In genomic region chr4:82519935-82520334, GRCm38 (mm10) we compare ENCODE assay signal across 16 mouse cellular contexts.
DNase-seq lines count a peak whose midpoint lies in the region; ATAC-seq lines count a peak whose summit lies in the region.
"Had no signal": no experiment of that assay in that cellular context is flagged by ENCODE, and none has a peak within 500 bp of the region (broad histone marks: within the 10 kb centered on the region; RNA-seq: fewer than 3 reads in every experiment).

No protein-coding gene starts in this region.

- no peak overlapping the region for H3K27ac ChIP-seq in embryonic facial prominence, embryonic 14.5 days (replicated peaks; ENCODE audit: low read depth, low read length)
- H3K27ac ChIP-seq in embryonic facial prominence, embryonic 10.5 days (replicated peaks) = no peak overlapping the region
- no peak overlapping the region for H3K27ac ChIP-seq in hindbrain, embryonic 13.5 days
- no peak overlapping the region for H3K27ac ChIP-seq in hindbrain, embryonic 11.5 days (ENCODE audit: low read depth, low read length)
- 0 out of 2 replicates have a peak overlapping the region, but pooled peaks have one; percentile 0 for H3K27ac ChIP-seq in embryonic facial prominence, embryonic 15.5 days (replicated peaks)
- H3K27ac ChIP-seq: forebrain, embryonic 12.5 days; limb, embryonic 15.5 days; neural tube, embryonic 12.5 days had no signal

- no peaks in the 10 kb centered on the region for H3K9me3 ChIP-seq in embryonic facial prominence, embryonic 14.5 days (ENCODE audit: control insufficient read depth, low read length)
- no peaks in the 10 kb centered on the region for H3K9me3 ChIP-seq in embryonic facial prominence, embryonic 10.5 days
- H3K9me3 ChIP-seq in hindbrain, embryonic 13.5 days = no peaks in the 10 kb centered on the region
- no peaks in the 10 kb centered on the region for H3K9me3 ChIP-seq in hindbrain, embryonic 11.5 days (ENCODE audit: control insufficient read depth, low read length)
- H3K9me3 ChIP-seq in embryonic facial prominence, embryonic 15.5 days (replicated peaks) = no peaks in the 10 kb centered on the region
- H3K9me3 ChIP-seq: forebrain, embryonic 12.5 days; limb, embryonic 15.5 days; neural tube, embryonic 12.5 days had no signal

- H3K4me1 ChIP-seq in embryonic facial prominence, embryonic 14.5 days (ENCODE audit: control insufficient read depth, insufficient read depth, low read length) = no peaks in the 10 kb centered on the region
- H3K4me1 ChIP-seq in embryonic facial prominence, embryonic 10.5 days = peaks cover 8% of the 10 kb centered on the region
- no peaks in the 10 kb centered on the region for H3K4me1 ChIP-seq in hindbrain, embryonic 13.5 days (replicated peaks)
- H3K4me1 ChIP-seq in hindbrain, embryonic 11.5 days (replicated peaks; ENCODE audit: control insufficient read depth, insufficient read depth, low read length) = no peaks in the 10 kb centered on the region
- no peaks in the 10 kb centered on the region for H3K4me1 ChIP-seq in embryonic facial prominence, embryonic 15.5 days
- H3K4me1 ChIP-seq: forebrain, embryonic 12.5 days; limb, embryonic 15.5 days; neural tube, embryonic 12.5 days had no signal

- ATAC-seq in embryonic facial prominence, embryonic 14.5 days (ENCODE audit: low read depth) = peak; percentile 37; the same call in 1 of the 2 replicates
- peak; percentile 57; the same call in 1 of the 2 replicates for ATAC-seq in hindbrain, embryonic 13.5 days (ENCODE audit: low FRiP score)
- ATAC-seq in hindbrain, embryonic 11.5 days (ENCODE audit: low FRiP score) = no peak
- no peak for ATAC-seq in embryonic facial prominence, embryonic 15.5 days (ENCODE audit: insufficient number of reproducible peaks, low FRiP score, low TSS enrichment, low read depth)
- ATAC-seq: activated CD4-positive, CD25-positive, alpha-beta regulatory T cell, adult 4 months; liver, postnatal 0 days had no signal

- DNase-seq in embryonic facial prominence, embryonic 14.5 days (ENCODE audit: low spot score) = no peak
- DNase-seq in embryonic facial prominence, embryonic 10.5 days (ENCODE audit: low spot score) = no peak
- DNase-seq in hindbrain, embryonic 11.5 days (ENCODE audit: low spot score) = no peak
- peak; percentile 26 for DNase-seq in brain, adult 2 months (ENCODE audit: low read depth, low spot score)
- no peak for DNase-seq in frontal cortex, postnatal 14 days (ENCODE audit: low spot score in 2 of 2)
- DNase-seq in embryo, embryonic 10.5 days (ENCODE audit: low spot score) = no peak
- DNase-seq: heart, adult 18-20 months; kidney, adult 8-10 months; liver, postnatal 0 days; right cerebral cortex, postnatal 4 days had no signal

- no peak overlapping the region for H3K9ac ChIP-seq in embryonic facial prominence, embryonic 14.5 days (ENCODE audit: low read depth, low read length)
- H3K9ac ChIP-seq in hindbrain, embryonic 13.5 days = no peak overlapping the region
- no peak overlapping the region for H3K9ac ChIP-seq in hindbrain, embryonic 11.5 days (ENCODE audit: low read depth, low read length)
- H3K9ac ChIP-seq in embryonic facial prominence, embryonic 15.5 days = no peak overlapping the region
- H3K9ac ChIP-seq: forebrain, embryonic 12.5 days; limb, embryonic 15.5 days; liver, postnatal 0 days; neural tube, embryonic 12.5 days had no signal

- WGBS in embryonic facial prominence, embryonic 14.5 days = 81% methylated on average over 4 of the region's 4 CpGs
- 86% methylated on average over 4 of the region's 4 CpGs for WGBS in embryonic facial prominence, embryonic 10.5 days
- 84% methylated on average over 4 of the region's 4 CpGs for WGBS in hindbrain, embryonic 13.5 days
- WGBS in hindbrain, embryonic 11.5 days = 92% methylated on average over 4 of the region's 4 CpGs
- 81% methylated on average over 4 of the region's 4 CpGs for WGBS in embryonic facial prominence, embryonic 15.5 days

- no peaks in the 10 kb centered on the region for H3K36me3 ChIP-seq in embryonic facial prominence, embryonic 14.5 days (ENCODE audit: control insufficient read depth, insufficient read depth, low read length)
- H3K36me3 ChIP-seq in embryonic facial prominence, embryonic 10.5 days (replicated peaks) = no peaks in the 10 kb centered on the region
- no peaks in the 10 kb centered on the region for H3K36me3 ChIP-seq in hindbrain, embryonic 13.5 days
- no peaks in the 10 kb centered on the region for H3K36me3 ChIP-seq in hindbrain, embryonic 11.5 days (ENCODE audit: control insufficient read depth, insufficient read depth, low read length)
- H3K36me3 ChIP-seq in embryonic facial prominence, embryonic 15.5 days = no peaks in the 10 kb centered on the region
- H3K36me3 ChIP-seq: forebrain, embryonic 12.5 days; limb, embryonic 15.5 days; neural tube, embryonic 12.5 days had no signal

- H3K4me2 ChIP-seq in embryonic facial prominence, embryonic 14.5 days (ENCODE audit: low read depth, low read length) = no peak overlapping the region
- no peak overlapping the region for H3K4me2 ChIP-seq in hindbrain, embryonic 13.5 days
- H3K4me2 ChIP-seq in hindbrain, embryonic 11.5 days (replicated peaks; ENCODE audit: low read depth, low read length) = no peak overlapping the region
- no peak overlapping the region for H3K4me2 ChIP-seq in embryonic facial prominence, embryonic 15.5 days (replicated peaks)
- H3K4me2 ChIP-seq: forebrain, embryonic 12.5 days; limb, embryonic 15.5 days; neural tube, embryonic 12.5 days had no signal

- no peak overlapping the region for H3K4me3 ChIP-seq in embryonic facial prominence, embryonic 14.5 days (ENCODE audit: low read depth, low read length)
- no peak overlapping the region for H3K4me3 ChIP-seq in embryonic facial prominence, embryonic 10.5 days
- H3K4me3 ChIP-seq in hindbrain, embryonic 13.5 days = no peak overlapping the region
- no peak overlapping the region for H3K4me3 ChIP-seq in hindbrain, embryonic 11.5 days (ENCODE audit: low read depth, low read length)
- H3K4me3 ChIP-seq in embryonic facial prominence, embryonic 15.5 days (replicated peaks) = no peak overlapping the region
- H3K4me3 ChIP-seq: forebrain, embryonic 12.5 days; limb, embryonic 15.5 days; neural tube, embryonic 12.5 days had no signal

- no peaks in the 10 kb centered on the region for H3K27me3 ChIP-seq in embryonic facial prominence, embryonic 14.5 days (replicated peaks; ENCODE audit: control insufficient read depth, insufficient read depth, low read length)
- H3K27me3 ChIP-seq in embryonic facial prominence, embryonic 10.5 days (replicated peaks; ENCODE audit: low read depth, poor library complexity, severe bottlenecking) = no peaks in the 10 kb centered on the region
- no peaks in the 10 kb centered on the region for H3K27me3 ChIP-seq in hindbrain, embryonic 13.5 days
- no peaks in the 10 kb centered on the region for H3K27me3 ChIP-seq in hindbrain, embryonic 11.5 days (ENCODE audit: control insufficient read depth, insufficient read depth, low read length)
- no peaks in the 10 kb centered on the region for H3K27me3 ChIP-seq in embryonic facial prominence, embryonic 15.5 days
- H3K27me3 ChIP-seq: forebrain, embryonic 12.5 days; limb, embryonic 15.5 days; neural tube, embryonic 12.5 days had no signal

Comparison
In these comparisons a context has a peak if more than half of its experiments do, and no peak if none do; other contexts are left out.
1. ATAC-seq: peak in embryonic facial prominence, embryonic 14.5 days (single experiment) and hindbrain, embryonic 13.5 days (single experiment); none in hindbrain, embryonic 11.5 days (single experiment) and embryonic facial prominence, embryonic 15.5 days (single experiment).